Mouse (Mus musculus) common myeloid progenitor, adult 5-6 weeks (primary cell): ENCODE data around the gene Sphk1. TPM values are rescaled to one million over a fixed set of nuclear protein-coding genes. Genes with fewer than 3 reads are reported as not detected.
"Not testable (repeated sequence)": the region's sequence is repeated elsewhere in the genome, so short reads cannot be mapped to it uniquely, and the experiment has no call there.

Experiments used
- ATAC-seq: replicated peaks from 2 replicates; pipeline ENCODE4 v1.8.0; 2016; ENCODE audit warnings: low read depth, mild to moderate bottlenecking, moderate TSS enrichment, inconsistent platforms; ENCODE audit not compliant: poor library complexity, severe bottlenecking
- total RNA-seq: library from RNA; stranded (forward); fragments of 200-1000, 187-1606 nt; gene quantifications from 2 replicates; pipeline ENCODE4 v1.2.3, GENCODE M21; 2017

Gene Sphk1
- 55.3 and 61.0 TPM in 2 replicates for total RNA-seq

DNA sequence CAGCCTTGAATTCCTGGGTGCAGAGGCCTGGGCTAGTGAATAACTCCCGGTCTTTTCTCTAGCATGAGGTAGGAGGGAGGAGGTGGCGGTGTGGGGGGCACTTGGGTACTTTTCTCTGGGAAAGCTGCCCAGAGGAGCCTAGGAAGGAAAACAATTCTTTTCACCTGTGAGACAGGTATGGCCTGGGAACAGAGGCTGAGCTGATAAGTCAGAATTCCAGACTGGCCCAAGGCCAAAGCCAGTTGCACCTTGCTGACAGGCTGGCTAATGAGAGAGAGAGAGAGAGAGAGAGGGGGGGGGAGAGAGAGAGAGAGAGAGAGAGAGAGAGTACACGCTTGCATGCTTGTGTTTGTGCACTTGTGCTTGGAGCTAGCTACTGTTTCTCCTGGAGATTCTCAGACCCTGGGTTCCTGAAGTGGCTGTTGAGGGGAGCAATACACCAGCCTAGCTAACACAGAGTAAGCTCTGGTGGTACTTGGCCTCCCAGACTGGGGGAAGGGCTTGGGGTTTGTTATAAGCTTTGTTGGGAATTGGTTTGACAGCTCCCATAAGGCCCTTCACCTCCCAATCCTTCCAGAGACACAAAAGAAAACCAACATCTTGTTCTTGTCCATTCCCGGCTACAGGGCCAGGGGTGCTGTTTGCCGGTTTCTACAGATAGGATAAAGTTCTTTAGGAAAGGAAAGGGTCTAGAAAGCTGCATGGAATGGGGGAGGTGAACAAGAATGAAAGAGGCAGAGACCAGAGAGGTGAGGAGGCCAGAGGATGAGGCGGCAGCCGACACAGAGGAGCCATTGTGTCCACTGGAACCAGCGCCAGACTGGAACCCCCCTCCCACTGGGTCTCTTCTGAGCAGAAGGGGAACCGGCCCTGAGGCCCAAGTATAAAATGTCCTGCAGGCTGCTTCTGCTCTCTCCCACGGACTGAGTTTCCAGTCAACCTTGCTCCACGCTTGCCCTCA, at the start of gene Sphk1:
Sphk1 (plus strand) TSS at position 739 of the 961 bp plus-strand sequence.
- no peak for ATAC-seq

DNA sequence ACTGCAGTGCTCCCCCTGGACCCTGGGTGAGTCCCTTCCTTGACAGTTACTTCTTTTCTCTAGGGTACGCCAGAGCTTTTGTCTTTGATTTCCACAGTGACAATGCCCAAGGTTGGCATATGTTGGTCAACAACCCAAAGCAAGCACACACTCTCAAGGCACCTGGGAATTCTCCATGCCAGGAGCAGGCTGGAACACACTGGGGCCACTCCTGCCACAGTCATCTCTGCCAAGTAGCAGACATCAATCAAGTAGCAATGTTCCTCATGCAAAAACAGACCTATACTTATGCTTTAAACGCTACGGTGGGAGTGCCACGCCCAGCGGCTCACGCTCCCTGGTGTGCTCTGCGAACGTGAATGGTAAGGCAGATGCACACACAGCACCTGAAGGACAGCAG, 49.8 kb upstream of the Sphk1 start:
- no peak for ATAC-seq

DNA sequence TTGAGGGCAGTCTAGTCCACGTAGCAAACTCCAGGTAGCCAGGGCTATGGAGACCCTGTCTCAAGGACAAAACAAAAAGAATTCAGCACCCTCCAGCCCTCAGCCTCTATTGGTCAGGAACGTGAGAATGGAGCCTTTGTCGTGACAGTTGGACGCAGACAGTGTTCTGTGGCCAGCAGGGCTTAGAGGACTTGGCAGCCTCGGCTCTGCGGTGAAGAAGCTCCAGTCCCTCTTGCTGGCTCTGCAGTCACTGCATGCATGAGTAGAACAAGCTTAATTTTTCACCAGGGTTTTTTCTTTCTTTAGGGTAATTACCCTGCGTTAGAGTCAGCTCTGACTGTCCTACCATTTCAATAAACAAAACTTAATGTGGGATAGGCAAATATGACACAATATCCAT, 48.9 kb upstream of the Sphk1 start:
- ATAC-seq = no peak

DNA sequence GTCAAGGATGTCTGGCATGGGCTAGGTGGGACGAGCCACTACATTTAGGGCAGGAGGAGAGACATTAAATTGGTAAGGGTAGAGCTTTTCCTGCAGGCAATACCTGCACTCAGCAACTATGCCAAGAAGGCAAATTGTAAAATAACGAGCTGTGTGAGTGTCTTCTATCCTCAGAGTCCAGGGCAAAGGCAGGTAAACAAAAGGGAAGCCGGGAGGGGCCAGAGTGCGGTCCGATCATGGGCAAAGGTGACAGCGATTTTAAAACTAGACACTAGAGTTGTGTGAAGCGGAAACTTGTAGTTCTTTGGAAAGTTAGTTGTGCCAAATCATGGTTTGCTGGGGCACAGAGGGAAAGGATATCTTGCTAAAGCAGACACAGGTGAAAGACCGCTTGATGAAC, 46.5 kb upstream of the Sphk1 start:
- no peak for ATAC-seq

DNA sequence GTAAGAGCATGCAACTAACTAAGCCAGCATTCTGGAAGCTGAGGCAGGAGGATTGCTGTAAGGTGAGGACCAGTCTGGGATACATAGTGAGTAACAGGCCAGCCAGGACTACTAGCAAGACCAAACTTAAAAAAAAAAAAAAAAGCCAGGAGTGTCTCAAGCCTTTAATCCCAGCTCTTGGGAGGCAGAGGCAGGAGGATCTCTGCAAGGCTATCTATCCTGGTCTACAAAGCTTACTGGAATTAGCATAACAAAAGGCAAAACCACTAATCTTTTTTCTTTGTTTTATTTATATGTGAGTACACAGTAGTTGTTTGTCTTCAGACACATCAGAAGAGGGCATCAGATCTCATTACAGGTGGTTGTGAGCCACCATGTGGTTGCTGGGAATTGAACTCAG, 42.5 kb upstream of the Sphk1 start:
- ATAC-seq = no peak

DNA sequence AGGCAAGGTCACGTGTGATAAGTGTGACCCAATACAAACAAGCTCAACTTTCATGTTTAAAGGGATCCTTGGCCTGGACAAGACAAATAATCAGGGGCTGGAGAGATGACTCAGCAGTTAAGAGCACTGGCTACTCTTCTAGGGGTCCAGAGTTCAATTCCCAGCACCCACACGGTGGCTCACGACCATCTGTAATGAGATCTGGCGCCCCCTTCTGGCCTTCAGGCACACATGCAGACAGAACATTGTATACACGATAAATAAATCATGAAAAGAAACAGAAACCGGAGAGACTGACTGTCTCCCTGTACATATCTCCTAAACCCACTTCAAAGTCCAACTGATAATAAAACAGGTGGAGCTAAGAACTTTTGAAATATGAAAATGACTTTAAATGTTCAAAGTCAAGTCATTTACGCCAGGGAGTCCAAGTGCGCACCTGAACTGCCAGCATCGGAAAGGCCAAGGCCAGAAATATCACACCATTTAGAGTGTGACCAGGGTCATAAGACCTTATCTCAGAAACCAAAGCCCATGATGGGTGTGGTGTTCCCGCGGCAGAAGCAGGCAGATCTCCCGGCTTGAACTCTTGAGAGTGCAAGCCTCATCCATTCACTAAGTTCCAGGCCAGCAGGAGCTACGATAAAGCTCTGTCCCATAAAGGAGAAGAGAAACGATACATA, 41.9 kb upstream of the Sphk1 start:
- no peak for ATAC-seq

DNA sequence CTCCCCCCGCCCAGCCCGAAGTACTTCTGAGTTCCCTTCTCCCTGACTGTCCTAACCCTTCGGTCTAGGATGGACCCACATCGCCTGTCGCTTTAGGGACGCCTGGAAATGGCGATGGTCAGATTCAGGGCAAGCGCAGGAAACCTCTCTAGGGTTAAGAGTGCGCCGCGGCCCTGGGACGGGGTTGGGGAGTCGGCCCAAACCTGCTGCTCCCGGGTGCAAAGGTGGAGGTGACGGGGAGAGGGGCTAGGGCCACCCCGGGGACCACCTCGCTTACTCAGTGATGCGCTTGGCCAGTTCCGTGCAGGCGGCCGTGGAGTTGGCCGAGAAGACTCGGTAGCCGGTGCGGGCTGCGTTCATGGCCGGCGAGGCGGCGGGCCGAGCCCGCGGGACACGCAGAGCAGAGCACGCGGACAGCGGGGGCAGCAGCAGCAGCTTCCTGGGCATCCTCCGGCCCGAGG, 40.9 kb upstream of the Sphk1 start:
- no peak for ATAC-seq

DNA sequence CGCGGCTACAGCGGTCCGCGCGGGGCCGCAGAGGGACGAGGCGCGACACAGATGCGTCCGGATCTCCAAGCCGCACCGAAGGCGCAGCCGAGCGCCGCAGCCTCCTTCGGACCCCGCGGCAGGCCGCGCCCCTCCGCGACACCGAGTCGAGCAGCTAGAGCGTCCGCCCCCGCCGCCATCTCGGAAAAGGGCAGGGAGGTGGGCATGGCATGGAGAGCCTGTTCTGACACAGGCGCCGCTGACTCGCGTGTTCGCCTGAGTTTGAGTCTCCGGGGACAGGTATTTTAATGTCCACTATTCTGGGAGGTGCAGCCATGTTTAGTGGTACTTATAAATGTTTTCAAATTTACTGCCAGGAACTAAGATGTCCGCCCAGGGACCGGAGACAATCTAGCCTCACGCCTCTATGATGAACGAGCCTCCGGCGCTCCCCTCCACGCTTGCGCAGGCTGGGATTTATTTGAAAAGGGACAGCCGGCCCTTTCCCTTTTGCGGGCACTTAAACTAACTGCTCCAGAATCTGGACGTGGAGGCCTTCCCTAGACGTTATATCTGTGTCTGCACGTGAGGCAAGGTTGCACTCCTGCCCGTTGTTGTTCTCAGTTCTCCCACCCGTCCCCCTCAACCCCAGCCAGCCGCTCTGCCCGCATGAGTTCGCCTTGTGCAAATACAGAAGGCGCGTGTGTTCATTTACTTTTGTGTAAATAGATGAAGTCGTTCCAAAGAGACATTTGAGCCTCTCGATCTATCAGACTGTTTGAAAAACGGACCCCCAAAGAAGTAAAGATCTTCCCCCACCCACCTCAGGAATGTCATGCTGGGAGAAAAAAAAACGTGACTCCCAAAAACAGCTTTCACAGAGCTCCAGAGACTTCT, 40.3 kb upstream of the Sphk1 start:
- peak; percentile 82 for ATAC-seq

DNA sequence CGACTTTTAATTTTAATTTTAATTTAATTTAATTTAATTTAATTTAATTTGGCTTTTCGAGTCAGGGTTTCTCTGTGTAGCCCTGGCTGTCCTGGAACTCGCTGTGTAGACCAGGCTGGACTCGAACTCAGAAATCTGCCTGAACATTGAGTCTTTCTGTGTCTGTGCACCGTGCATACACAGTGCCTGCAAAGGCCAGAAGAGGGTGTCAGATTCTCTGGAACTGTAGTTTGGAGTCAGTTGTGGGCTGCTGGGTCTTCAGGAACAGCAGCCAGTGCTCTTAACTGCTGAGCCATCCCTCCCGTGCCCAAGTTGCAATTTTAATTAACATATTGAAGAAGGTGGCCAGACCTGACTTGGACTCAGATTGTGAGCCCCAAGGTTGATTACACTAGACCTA, 39.4 kb upstream of the Sphk1 start:
- ATAC-seq = no peak

DNA sequence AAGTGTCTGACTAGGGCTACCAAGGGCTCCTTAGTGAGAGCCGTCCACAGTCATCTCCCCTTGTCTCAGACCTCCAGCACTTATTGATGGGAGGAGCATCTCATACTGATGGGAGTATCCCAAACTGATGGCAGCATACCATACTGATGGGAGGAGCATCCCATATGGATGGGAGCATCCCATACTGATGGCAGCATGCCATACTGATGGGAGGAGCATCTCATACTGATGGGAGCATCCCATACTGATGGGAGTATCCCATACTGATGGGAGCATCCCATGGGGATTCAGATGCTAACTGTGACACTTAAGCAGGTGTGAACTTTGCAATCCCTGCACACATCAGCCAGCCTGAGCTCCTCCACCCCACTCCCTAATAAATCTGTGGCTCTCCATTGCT, 38.2 kb upstream of the Sphk1 start:
- not testable (repeated sequence) for ATAC-seq

DNA sequence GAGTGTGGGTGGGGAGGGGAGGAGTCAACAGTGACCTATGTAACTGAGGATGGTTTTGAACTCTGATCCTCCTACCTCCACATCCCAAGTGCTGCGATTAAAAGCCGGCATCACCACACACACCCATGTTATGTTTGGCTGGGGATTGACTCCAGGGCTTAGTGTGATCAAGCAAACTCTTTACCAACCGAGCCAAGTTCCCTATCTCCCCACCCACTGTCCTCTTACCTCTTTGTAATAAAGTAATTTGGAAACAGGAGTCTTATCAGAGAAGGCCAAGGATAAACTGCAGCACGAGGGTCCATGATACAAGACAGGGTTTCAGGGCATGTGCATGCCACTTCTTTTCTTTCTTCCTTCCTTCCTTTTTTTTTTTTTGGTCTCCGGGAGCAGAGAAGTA, 37.5 kb upstream of the Sphk1 start:
- ATAC-seq = no peak

DNA sequence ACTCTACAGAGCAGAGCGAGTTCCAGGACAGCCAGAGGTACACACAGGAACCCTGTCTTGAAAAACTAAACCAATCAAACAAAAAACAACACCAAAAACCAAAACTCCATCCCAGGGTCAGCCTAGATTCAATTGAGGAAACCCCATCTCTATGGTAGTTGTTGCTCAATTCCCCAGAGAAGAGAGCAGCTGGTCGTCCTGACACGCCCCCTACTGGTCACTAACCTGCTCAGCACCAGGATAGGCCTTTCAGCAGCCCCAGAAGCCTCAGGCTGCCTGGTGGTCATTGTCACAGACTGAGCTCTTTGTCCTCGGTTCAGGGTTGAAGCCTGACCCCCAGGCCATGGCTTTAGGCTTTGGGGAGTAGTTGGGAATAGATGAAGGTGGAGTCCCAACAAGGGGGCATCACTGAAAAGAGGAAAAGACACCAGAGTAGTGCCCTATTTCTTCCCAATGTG, 36.9 kb upstream of the Sphk1 start, which contains the start of gene Prpsap1:
Prpsap1 (minus strand) TSS at position 408 of the 458 bp plus-strand sequence.
- ATAC-seq = peak; percentile 55

DNA sequence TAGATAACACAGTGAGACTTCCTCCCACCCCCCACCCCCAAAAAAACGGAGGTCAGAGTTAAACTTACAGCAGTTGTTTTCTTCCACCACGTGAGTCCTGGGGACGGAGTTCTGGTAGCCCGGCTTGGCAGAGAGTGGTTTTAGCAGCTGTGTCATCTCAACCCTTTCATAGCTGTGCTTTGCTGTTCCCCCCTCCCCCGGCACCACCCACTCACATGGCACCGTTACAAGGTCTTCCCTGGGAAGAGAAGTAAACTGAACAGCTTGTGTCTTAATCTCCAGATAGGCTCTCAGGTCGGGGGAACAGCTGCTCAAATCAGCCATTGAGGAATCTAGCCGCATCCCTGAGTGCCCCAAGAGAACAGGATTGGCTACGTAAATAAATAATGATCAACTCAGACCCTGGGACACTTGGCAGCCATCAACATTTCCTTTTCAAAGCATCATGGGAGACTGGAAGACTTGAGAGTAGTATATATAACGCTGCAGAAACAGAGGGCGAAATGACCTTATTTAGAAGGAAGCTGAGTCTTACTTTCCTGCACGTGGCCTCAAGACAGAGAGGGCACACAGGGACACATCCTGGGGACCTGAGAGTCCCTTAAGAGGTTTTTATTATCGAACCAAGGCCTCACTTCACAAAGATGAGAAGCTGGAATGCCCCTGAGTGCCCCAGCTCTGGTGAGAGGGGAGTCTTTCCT, 36.1 kb upstream of the Sphk1 start:
- ATAC-seq = no peak

DNA sequence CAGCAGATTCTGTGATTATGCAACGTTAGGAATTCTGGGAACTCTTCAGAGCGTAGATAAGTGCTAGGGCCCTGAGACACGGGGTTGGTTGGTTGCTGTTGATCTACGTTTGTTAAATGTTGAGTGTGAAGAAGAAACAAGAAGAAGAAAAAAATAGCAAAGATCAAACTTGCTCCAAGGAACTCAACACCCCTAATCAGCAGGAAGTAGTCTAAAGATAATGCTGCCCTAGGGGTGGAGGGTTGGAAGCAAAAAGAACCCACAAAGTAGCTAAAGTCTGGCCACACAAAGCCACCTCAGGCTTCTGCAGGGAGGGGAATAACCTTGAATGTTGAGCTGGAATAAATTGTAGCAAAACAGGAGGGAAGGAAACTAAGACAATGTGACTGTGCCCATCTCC, 33.4 kb upstream of the Sphk1 start:
- 0 out of 2 replicates have a peak, but pooled peaks have one; percentile 37 for ATAC-seq

DNA sequence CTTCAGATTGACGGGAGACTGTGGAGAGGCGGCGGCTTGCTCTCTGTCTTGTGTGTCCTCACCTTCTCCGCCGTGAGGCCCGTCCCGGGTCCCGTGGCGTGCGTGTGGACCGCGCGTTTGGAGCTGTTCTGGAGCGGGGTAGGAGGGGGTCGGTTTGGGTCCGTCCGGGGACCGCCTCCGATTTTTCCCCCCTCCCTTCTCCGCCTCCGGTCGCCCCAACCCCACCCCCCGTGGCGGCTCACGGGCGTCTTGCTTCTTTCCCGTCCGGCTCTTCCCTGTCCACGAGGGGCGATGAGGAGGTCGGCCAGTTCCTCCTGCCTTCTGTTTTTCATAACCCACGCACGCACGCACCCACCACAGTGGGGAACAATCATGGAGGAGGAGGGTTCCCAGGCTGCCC, 32.1 kb upstream of the Sphk1 start:
- ATAC-seq = no peak

DNA sequence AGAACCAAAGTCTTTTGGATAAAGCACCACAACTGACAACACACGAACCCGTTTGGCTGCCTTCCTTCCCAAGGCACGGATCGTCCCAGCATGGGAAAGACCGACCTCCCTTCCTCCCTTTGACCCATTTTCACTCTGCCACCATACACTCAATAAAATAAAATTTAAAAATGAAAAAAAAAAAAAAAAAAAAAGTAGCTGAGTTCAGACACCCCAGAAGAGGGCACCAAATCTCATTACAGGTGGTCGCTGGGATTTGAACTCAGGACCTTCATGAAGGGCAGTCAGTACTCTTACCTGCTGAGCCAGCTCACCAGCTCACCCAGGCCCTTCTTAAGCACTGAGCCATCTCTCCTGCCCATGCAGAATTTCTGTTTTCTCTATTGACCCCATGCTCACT, 31.7 kb upstream of the Sphk1 start:
- ATAC-seq = no peak

DNA sequence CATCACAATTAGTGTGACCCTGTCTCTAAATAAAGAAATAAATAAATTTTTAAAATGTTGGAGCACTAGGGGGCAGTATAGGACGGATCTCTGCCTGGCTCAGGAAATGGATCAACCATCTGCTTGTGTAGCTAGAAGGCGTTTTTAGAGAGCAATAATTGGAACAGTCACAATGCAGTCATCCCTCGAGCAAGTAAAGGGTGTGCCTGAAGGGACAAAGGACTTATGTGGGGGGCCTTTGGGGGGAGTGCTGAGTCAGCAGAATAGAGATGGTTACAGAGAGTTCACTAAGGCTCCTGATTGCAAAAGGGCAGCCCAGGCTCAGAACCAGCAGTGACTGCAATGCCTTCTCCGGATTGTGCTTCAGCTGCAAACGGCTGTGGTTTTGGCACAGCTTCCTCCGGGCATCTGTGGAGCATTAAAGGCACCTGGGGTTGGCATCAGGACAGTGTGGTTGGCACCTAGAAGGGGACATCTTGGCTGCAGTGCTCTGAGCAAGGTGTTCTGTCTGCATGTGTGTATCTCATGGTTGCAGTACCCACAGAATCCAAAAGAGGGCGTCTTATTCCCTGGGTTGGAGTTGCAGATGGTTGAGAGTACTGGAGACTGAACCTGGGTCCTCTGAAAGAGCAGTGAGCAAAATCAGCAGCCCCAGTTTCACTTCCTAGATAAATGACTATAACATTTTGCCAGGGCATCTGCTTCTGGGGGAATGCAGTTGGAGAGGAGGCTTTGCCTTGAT, 29.5 kb upstream of the Sphk1 start:
- ATAC-seq = peak; percentile 57

DNA sequence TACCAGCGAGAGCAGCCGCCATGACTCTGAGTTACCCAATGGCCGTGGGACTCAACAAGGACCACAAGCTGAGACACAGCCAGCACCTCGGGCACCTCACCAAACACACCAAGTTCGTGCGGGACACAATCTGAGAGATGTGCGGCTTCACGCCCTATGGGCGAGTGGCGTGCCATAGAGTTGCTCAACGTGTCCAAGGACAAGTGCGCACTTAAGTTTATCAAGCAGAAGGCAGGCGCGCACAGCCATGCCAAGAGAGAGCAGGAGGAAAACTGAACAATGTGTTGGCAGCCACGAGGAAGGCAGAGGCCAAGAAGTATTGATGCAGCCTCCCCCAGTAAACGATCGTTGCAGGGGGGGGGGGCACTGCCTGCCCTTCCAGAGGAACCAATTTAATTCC, 26.2 kb upstream of the Sphk1 start:
- ATAC-seq = no peak

DNA sequence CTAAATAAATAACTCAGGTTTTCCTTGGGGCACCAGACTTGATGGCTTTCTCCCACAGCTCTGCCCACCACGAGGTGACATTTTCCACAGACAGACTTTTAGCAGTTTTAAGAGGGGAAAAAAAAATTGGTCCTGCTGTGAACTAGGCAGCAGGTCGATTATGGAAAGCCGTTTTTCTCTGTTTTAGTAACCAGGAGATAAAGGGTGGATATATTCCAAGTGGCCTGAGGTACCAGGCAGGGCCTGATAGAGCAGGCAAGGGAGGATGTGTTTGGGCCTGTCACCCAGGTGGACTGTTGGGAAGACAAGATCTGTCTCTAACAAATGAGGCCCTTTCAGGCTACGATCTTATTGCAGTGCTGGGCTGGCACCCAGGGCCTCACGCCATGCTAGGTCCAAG, 25.2 kb upstream of the Sphk1 start:
- no peak for ATAC-seq
